Mouse (Mus musculus) ES-E14 (cell line): ENCODE results near the gene Clcn5. TPM values are rescaled to one million over a fixed set of nuclear protein-coding genes. Genes with fewer than 3 reads are reported as not detected.

Experiments used
- DNase-seq: peaks from one replicate; pipeline ENCODE4 v3.0.0-alpha.2; 2013; ENCODE audit warnings: low read depth, low spot score
- H3K27ac ChIP-seq: 2 replicates; pipeline ENCODE4 v1.5.1; 2012; ENCODE audit warnings: low read depth, mild to moderate bottlenecking, low read length, moderate library complexity, mixed read lengths; ENCODE audit not compliant: poor library complexity, insufficient read depth, severe bottlenecking
- H3K36me3 ChIP-seq: 2 replicates; pipeline ENCODE4 v1.6.1; 2012; ENCODE audit warnings: mild to moderate bottlenecking, low read length, moderate library complexity, mixed read lengths; ENCODE audit not compliant: control insufficient read depth, poor library complexity, insufficient read depth, severe bottlenecking
- H3K4me1 ChIP-seq, 2 experiments: fragments of 150-350 bp in 1 of 2; sonication (generic) in 1 of 2; 2 replicates each; pipeline ENCODE4 v1.6.1; 2012; ENCODE audit warnings: low read length in 2 of 2, mild to moderate bottlenecking in 1 of 2, mixed read lengths in 1 of 2; ENCODE audit not compliant: control insufficient read depth in 2 of 2, insufficient read depth in 2 of 2, poor library complexity in 1 of 2
- H3K4me3 ChIP-seq, 2 experiments: fragments of 150-350 bp in 1 of 2; sonication (generic) in 1 of 2; 2 replicates each; pipeline ENCODE4 v1.5.1; 2012; ENCODE audit warnings: low read length in 2 of 2, low read depth in 1 of 2, mild to moderate bottlenecking in 1 of 2, mixed read lengths in 1 of 2; ENCODE audit not compliant: insufficient read depth in 1 of 2, poor library complexity in 1 of 2, severe bottlenecking in 1 of 2
- H3K9ac ChIP-seq: 2 replicates; pipeline ENCODE4 v1.6.1; 2012; ENCODE audit warnings: low read depth, mild to moderate bottlenecking, low read length, mixed read lengths; ENCODE audit not compliant: poor library complexity, insufficient read depth, severe bottlenecking
- H3K9me3 ChIP-seq: fragments of 150-350 bp; sonication (generic); 2 replicates; pipeline ENCODE4 v1.6.1; 2012; ENCODE audit warnings: low read depth, mild to moderate bottlenecking, low read length; ENCODE audit not compliant: control insufficient read depth, insufficient read depth
- CHD2 ChIP-seq: IDR thresholded peaks from 2 replicates; pipeline ENCODE4 v1.6.1; 2014; ENCODE audit warnings: mild to moderate bottlenecking, low read depth, low read length, inconsistent platforms
- HCFC1 ChIP-seq: IDR thresholded peaks from 2 replicates; pipeline ENCODE4 v1.6.1; 2012; ENCODE audit warnings: low read length, inconsistent platforms, borderline replicate concordance; ENCODE audit not compliant: insufficient read depth
- MAFK ChIP-seq: IDR thresholded peaks from 2 replicates; pipeline ENCODE4 v1.6.1; 2014; ENCODE audit warnings: mild to moderate bottlenecking, low read depth, low read length, inconsistent platforms; ENCODE audit not compliant: insufficient read depth
- ZC3H11A ChIP-seq: IDR thresholded peaks from 2 replicates; pipeline ENCODE4 v1.6.1; 2012; ENCODE audit warnings: low read depth, mild to moderate bottlenecking, inconsistent platforms, low read length, borderline replicate concordance
- ZNF384 ChIP-seq: IDR thresholded peaks from 2 replicates; pipeline ENCODE4 v1.6.1; 2012; ENCODE audit warnings: low read depth, low read length, inconsistent platforms
- in situ Hi-C, 2 experiments: fragments of 600-800 bp; cut with MboI; formaldehyde crosslinking; loops; one replicate each; pipeline ENCODE4 v1.15.1; 2025; ENCODE audit warnings: low sequenced_read_pairs in 2 of 2, inconsistent platforms in 1 of 2; ENCODE audit not compliant: unreplicated experiment in 2 of 2
- total RNA-seq: library from RNA; depleted of rRNA; stranded (reverse); fragments of 300-350 nt; gene quantifications from 2 replicates; pipeline ENCODE4 v1.2.3, GENCODE M21; 2012

The Clcn5 gene
- total RNA-seq, 1 experiment: 41.5 TPM

DNA sequence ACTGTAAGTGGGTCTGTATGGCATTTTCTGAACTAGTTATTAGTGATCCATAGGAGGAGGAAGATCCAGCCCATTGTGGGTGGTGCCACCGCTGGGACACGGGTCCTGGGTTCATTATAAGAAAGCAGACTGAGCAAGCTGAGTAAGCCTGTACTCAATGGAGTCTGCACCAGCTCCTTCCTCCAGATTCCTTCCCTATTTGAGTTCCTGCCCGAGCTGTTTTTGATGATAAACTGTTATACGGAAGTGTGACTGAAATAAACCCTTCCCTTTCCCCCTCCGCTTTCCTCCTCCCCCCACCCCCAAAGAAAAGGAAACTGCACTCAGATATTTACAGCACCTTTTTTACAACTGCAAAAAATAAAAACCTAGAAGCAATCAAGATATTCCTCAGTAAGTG is 115.1 kb downstream of the Clcn5 start:
- in situ Hi-C loops: loop anchor here in 1 of 2 experiments (25.0 kb wide), 1 partner anchor 92 kb away; no protein-coding TSS in a partner anchor
- TF ChIP-seq MAFK (no peak), ZC3H11A (no peak), ZNF384 (no peak), CHD2 (no peak), HCFC1 (no peak)
- H3K9ac ChIP-seq: no peak overlapping the region
- H3K4me1 ChIP-seq: no peaks in the 10 kb centered on the region
- no peaks in the 10 kb centered on the region for H3K36me3 ChIP-seq
- H3K9me3 ChIP-seq: no peaks in the 10 kb centered on the region
- no peak overlapping the region for H3K27ac ChIP-seq
- H3K4me3 ChIP-seq: no peak overlapping the region
- no peak for DNase-seq

DNA sequence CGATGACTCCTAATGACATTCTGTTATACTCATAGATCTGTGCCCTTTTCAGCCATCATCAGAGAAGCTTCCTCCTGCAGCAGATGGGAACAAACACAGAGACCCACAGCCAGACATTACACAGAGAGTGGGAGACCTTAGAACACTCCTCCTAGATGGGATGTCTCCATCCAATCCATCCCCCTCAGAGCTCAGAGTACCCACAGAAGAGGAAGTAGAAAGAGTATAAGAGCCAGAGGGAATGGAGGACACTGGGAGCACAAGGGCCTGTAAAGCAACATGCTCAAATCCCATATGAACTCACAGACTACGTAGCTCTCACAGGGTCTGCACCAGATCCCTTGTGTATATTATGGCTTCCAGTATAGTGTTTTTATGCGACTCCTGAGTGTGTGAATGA is 115.6 kb downstream of the Clcn5 start:
- H3K9ac ChIP-seq: no peak overlapping the region
- in situ Hi-C loops: loop anchor here in 1 of 2 experiments (25.0 kb wide), 1 partner anchor 91 kb away; no protein-coding TSS in a partner anchor
- H3K36me3 ChIP-seq: no peaks in the 10 kb centered on the region
- H3K4me3 ChIP-seq: no peak overlapping the region
- H3K27ac ChIP-seq: no peak overlapping the region
- no peak for DNase-seq
- no peaks in the 10 kb centered on the region for H3K9me3 ChIP-seq
- no peak for TF ChIP-seq ZNF384
- no peak for TF ChIP-seq CHD2
- TF ChIP-seq ZC3H11A: no peak
- no peak for TF ChIP-seq MAFK
- TF ChIP-seq HCFC1: no peak
- H3K4me1 ChIP-seq: no peaks in the 10 kb centered on the region

DNA sequence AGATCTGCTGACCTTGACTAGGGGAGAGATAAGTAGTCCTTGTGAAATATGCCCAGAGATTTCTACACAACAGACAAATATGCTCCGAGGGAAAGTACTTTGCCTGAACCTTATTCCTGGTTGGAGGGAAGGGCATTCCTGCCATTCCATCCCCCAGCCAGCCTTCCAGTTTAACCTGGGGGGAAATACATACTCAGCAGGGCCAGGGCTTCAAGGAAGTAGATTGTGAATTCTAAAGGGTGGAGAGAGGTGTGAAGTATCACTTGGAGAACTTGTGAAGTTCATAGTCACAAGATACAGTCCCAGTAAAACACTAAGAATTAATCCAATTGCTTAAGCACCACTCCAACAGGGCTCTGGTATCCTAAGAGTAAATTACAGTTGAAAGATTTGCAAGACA is 121.3 kb downstream of the Clcn5 start:
- Histone ChIP-seq H3K36me3 (no peaks in the 10 kb centered on the region), H3K4me1 (no peaks in the 10 kb centered on the region), H3K9me3 (no peaks in the 10 kb centered on the region), H3K27ac (no peak overlapping the region), H3K9ac (no peak overlapping the region), H3K4me3 (no peak overlapping the region)
- no peak for DNase-seq
- in situ Hi-C loops: no loop called here
- no peak for TF ChIP-seq HCFC1
- TF ChIP-seq CHD2: no peak
- TF ChIP-seq MAFK: no peak
- TF ChIP-seq ZC3H11A: no peak
- TF ChIP-seq ZNF384: no peak

DNA sequence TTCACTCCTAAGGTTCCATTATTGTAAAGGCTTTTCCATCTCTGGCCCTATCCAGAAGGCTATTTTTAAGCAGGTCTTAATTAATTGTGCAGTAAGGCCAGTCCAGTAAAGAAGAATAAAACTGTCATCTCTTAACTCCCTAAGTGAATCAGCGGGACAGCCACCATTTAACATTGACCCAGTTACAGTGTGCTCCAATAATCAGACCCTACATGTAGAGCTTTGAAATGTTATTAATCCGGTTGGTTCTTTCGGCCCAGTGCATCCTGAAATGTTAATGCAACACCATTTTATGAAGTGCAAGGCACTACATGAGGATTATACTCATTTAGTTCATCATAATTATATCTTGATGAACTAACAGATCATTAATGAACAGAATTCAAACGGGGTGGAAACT is 128.3 kb downstream of the Clcn5 start:
- Histone ChIP-seq H3K27ac (no peak overlapping the region), H3K9me3 (no peaks in the 10 kb centered on the region), H3K9ac (no peak overlapping the region), H3K4me3 (no peak overlapping the region), H3K36me3 (no peaks in the 10 kb centered on the region), H3K4me1 (no peaks in the 10 kb centered on the region; a peak in 1 of 4 replicates)
- in situ Hi-C loops: no loop called here
- TF ChIP-seq HCFC1 (no peak), CHD2 (no peak)
- DNase-seq: no peak

DNA sequence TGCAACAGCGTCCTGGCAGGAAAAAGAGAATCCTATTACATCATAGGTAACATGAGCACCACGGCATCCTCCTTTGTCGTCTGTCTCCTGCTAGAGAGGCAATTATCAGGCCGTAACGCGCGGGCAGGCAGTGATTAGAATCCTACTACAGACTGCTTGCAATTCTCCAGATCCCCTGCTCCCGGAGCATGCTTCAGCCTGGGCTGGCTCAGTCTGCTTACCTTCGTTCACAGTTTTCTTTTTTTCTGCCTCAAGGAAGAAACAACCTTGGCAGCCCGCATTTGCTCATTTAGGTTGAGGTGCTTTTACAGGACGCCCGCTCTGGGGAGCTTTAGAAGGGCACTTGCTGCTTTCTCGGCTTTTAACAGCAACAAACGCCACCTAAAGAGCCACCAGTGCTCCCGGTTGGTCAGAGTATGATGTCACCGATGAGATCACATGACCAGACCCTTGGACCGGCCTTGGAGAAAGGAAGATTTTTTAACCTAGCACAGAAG is 130.8 kb downstream of the Clcn5 start:
- in situ Hi-C loops: no loop called here
- TF ChIP-seq ZC3H11A (no peak), CHD2 (no peak), HCFC1 (no peak), MAFK (no peak), ZNF384 (no peak)
- no peak overlapping the region for H3K27ac ChIP-seq

More for the DNA sequence above, 130.8 kb downstream of the Clcn5 start:
- Histone ChIP-seq H3K9ac (no peak overlapping the region; the same call in 1 of the 2 replicates), H3K4me3 (peak overlapping the region; percentile 61 to 65), H3K4me1 (no peaks in the 10 kb centered on the region; a peak in 1 of 4 replicates), H3K9me3 (no peaks in the 10 kb centered on the region), H3K36me3 (no peaks in the 10 kb centered on the region)
- no peak for DNase-seq
